Mouse (Mus musculus): ENCODE data around the gene Scgb1b12. TPM values are rescaled to one million over a fixed set of nuclear protein-coding genes. Genes with fewer than 3 reads are reported as not detected.
"Not testable (repeated sequence)": the region's sequence is repeated elsewhere in the genome, so short reads cannot be mapped to it uniquely, and the experiment has no call there.

Scgb1b12 gene
- total RNA-seq (2017), result not detected in 2 replicates

- not testable (repeated sequence) for ATAC-seq (ENCODE audit: extremely low read depth, insufficient number of reproducible peaks, low FRiP score, poor library complexity, severe bottlenecking)
These were observed at the start of gene Scgb1b12 for GRCm38 (mm10) chr7:32333882-32334281. Gene Scgb1b12, plus strand, starts transcription at chr7:32334182.

- ATAC-seq (ENCODE audit: extremely low read depth, insufficient number of reproducible peaks, low FRiP score, poor library complexity, severe bottlenecking), result not testable (repeated sequence)
These were observed 6.8 kb upstream of the Scgb1b12 start, which contains the start of gene Scgb2b12 for GRCm38 (mm10) chr7:32327145-32327544. Gene Scgb2b12, minus strand, starts transcription at chr7:32327245.

Other genes with a start within 250 kb of the Scgb1b12 start
- not detected in 2 replicates for gene Scgb1b10, start 233.3 kb upstream of the Scgb1b12 start, total RNA-seq (2017)
- gene Scgb2b11, start 123.0 kb upstream of the Scgb1b12 start, total RNA-seq (2017), result not detected in 2 replicates
- gene Scgb1b11, start 111.3 kb upstream of the Scgb1b12 start, total RNA-seq (2017), result not detected in 2 replicates
- not detected in 2 replicates for gene Scgb2b12, start 6.9 kb upstream of the Scgb1b12 start, total RNA-seq (2017)
- not detected in 2 replicates for gene Scgb1b29, start 107.4 kb downstream of the Scgb1b12 start, total RNA-seq (2017)

All from neutrophil, adult 5-6 weeks (primary cell).